Mouse (Mus musculus) heart, adult 2 months (tissue): ENCODE results near the gene Dzank1. TPM values are rescaled to one million over a fixed set of nuclear protein-coding genes. Genes with fewer than 3 reads are reported as not detected.
A peak's percentile ranks its signal among the peaks of the same experiment; 100 is the strongest.

ENCODE experiments used
- DNase-seq, 2 experiments: peaks; one replicate each; pipeline ENCODE4 v3.0.0; 2021
- H3K27ac ChIP-seq: fragments of 200-600 bp; 2 replicates; pipeline ENCODE4 v1.8.1; 2022
- H3K27me3 ChIP-seq: fragments of 200-500 bp; 2 replicates; pipeline ENCODE4 v1.6.1; 2012; ENCODE audit warnings: mild to moderate bottlenecking, low read length, inconsistent platforms, mixed read lengths; ENCODE audit not compliant: control insufficient read depth, insufficient read depth
- H3K36me3 ChIP-seq: fragments of 200-500 bp; 2 replicates; pipeline ENCODE4 v1.6.1; 2012; ENCODE audit warnings: low read length, inconsistent platforms; ENCODE audit not compliant: control insufficient read depth, insufficient read depth
- H3K4me1 ChIP-seq: fragments of 200-500 bp; 2 replicates; pipeline ENCODE4 v1.6.1; 2011; ENCODE audit warnings: low read length; ENCODE audit not compliant: control insufficient read depth, insufficient read depth
- H3K4me3 ChIP-seq: fragments of 200-600 bp; 2 replicates; pipeline ENCODE4 v1.8.1; 2022
- H3K79me2 ChIP-seq: fragments of 200-500 bp; replicated peaks from 2 replicates; pipeline ENCODE4 v1.6.1; 2012; ENCODE audit warnings: mild to moderate bottlenecking, inconsistent platforms, low read length, moderate library complexity, mixed read lengths; ENCODE audit not compliant: control insufficient read depth, insufficient read depth
- H3K9ac ChIP-seq: fragments of 200-500 bp; 2 replicates; pipeline ENCODE4 v1.6.1; 2012; ENCODE audit warnings: low read depth, mild to moderate bottlenecking, control low read depth, inconsistent platforms, low read length, mixed read lengths
- CTCF ChIP-seq: fragments of 200-600 bp; IDR thresholded peaks from 2 replicates; pipeline ENCODE4 v1.8.1; 2022; ENCODE audit warnings: antibody characterized with exemption, mild to moderate bottlenecking, moderate library complexity
- EP300 ChIP-seq: fragments of 200-500 bp; IDR thresholded peaks from 2 replicates; pipeline ENCODE4 v1.6.1; 2011; ENCODE audit warnings: low read depth, low read length, control low read depth; ENCODE audit not compliant: insufficient read depth
- POLR2A ChIP-seq: fragments of 200-500 bp; IDR thresholded peaks from 2 replicates; pipeline ENCODE4 v1.6.1; 2011; ENCODE audit warnings: mild to moderate bottlenecking, low read depth, low read length, control low read depth; ENCODE audit not compliant: insufficient read depth
- WGBS: fragments of 180-500 bp; shearing (Covaris S2); methylation state at CpG from one replicate; pipeline ENCODE4 v1.1.7; 2018; 5-methylcytosine and 5-hydroxymethylcytosine counted together
- intact Hi-C: fragments of 180-260 bp; cut with DNase I; formaldehyde crosslinking; loops from one replicate; pipeline ENCODE4 v1.15.1; 2025
- polyA plus RNA-seq: library from polyadenylated mRNA; depleted of rRNA; stranded (reverse); fragments of >200 nt; gene quantifications from 2 replicates; pipeline ENCODE4 v1.2.3, GENCODE M21; 2012
- total RNA-seq, 2 experiments: library from RNA; stranded (reverse); gene quantifications; 2 replicates each; pipeline ENCODE4 v1.2.3; 2021

Dzank1 gene
- total and polyA plus RNA-seq, 3 experiments = 0.49 to 0.66 (median 0.63) TPM

- WGBS = 96% methylated on average over 7 of the region's 7 CpGs
Observed at GRCm38 (mm10) chr2:144537123-144537522, 9.9 kb upstream of the Dzank1 start.

GRCm38 (mm10) chr2:144527821-144528174 lies 584 bp upstream of the Dzank1 start:
- DNase-seq = no peak
- under 1% methylated on average over 25 of the region's 25 CpGs for WGBS
- Histone ChIP-seq H3K27me3 (no peaks in the 10 kb centered on the region; the same call in 1 of the 2 replicates), H3K27ac (peak overlapping the region; percentile 97), H3K36me3 (no peaks in the 10 kb centered on the region; the same call in none of the 2 replicates), H3K9ac (peak overlapping the region; percentile 68), H3K4me1 (peaks cover 1% of the 10 kb centered on the region; the same call in 1 of the 2 replicates), H3K4me3 (peak overlapping the region; percentile 99), H3K79me2 (0 out of 2 replicates have a peak, but pooled peaks cover 2% of the 10 kb centered on the region)
- TF ChIP-seq EP300 (no peak), CTCF (no peak), POLR2A (no peak)
- intact Hi-C loops = loop anchor here (2.0 to 10.0 kb wide), 3 partner anchors 29 to 163 kb away; partner anchors contain the start of genes Kat14, Pet117 and Sec23b

More at GRCm38 (mm10) chr2:144537123-144537522, 9.9 kb upstream of the Dzank1 start:
- Histone ChIP-seq H3K79me2 (no peaks in the 10 kb centered on the region), H3K27me3 (no peaks in the 10 kb centered on the region), H3K9ac (no peak overlapping the region), H3K4me3 (no peak overlapping the region), H3K4me1 (no peaks in the 10 kb centered on the region), H3K27ac (no peak overlapping the region), H3K36me3 (peaks cover 20% of the 10 kb centered on the region)
- DNase-seq = no peak
- intact Hi-C loops = no loop called here
- TF ChIP-seq EP300 = no peak
- TF ChIP-seq POLR2A = no peak
- TF ChIP-seq CTCF = no peak

- H3K4me1 ChIP-seq = peaks cover 1% of the 10 kb centered on the region; the same call in 1 of the 2 replicates
- no peak for DNase-seq
- H3K36me3 ChIP-seq = no peaks in the 10 kb centered on the region; the same call in 1 of the 2 replicates
- intact Hi-C loops = loop anchor here (2.0 to 10.0 kb wide), 3 partner anchors 31 to 161 kb away; partner anchors contain the start of genes Kat14, Pet117 and Sec23b
- H3K27me3 ChIP-seq = no peaks in the 10 kb centered on the region; the same call in 1 of the 2 replicates
- no peak for TF ChIP-seq EP300
- TF ChIP-seq POLR2A = no peak
- no peak for TF ChIP-seq CTCF
- no peak overlapping the region for H3K9ac ChIP-seq
- H3K79me2 ChIP-seq = 0 out of 2 replicates have a peak, but pooled peaks cover 2% of the 10 kb centered on the region
- H3K4me3 ChIP-seq = no peak overlapping the region
- H3K27ac ChIP-seq = no peak overlapping the region
- 54% methylated on average over 10 of the region's 10 CpGs for WGBS
Observed at GRCm38 (mm10) chr2:144525856-144526255, 1.4 kb downstream of the Dzank1 start.

- Histone ChIP-seq H3K79me2 (no peaks in the 10 kb centered on the region), H3K27ac (no peak overlapping the region), H3K9ac (no peak overlapping the region), H3K27me3 (no peaks in the 10 kb centered on the region), H3K36me3 (no peaks in the 10 kb centered on the region), H3K4me3 (no peak overlapping the region), H3K4me1 (no peaks in the 10 kb centered on the region)
- intact Hi-C loops = loop anchor here (10.0 kb wide), 1 partner anchor 155 kb away; the partner anchor contains the start of genes Kat14 and Pet117
- DNase-seq = no peak
- TF ChIP-seq EP300 (no peak), POLR2A (no peak), CTCF (no peak)
- 52% methylated on average over 3 of the region's 3 CpGs for WGBS
Observed at GRCm38 (mm10) chr2:144519772-144520171, 7.4 kb downstream of the Dzank1 start.

- WGBS = 76% methylated on average over 3 of the region's 3 CpGs
- intact Hi-C loops = no loop called here
- Histone ChIP-seq H3K27ac (no peak overlapping the region), H3K27me3 (no peaks in the 10 kb centered on the region), H3K4me3 (no peak overlapping the region), H3K4me1 (no peaks in the 10 kb centered on the region), H3K9ac (no peak overlapping the region), H3K36me3 (no peaks in the 10 kb centered on the region), H3K79me2 (no peaks in the 10 kb centered on the region)
- TF ChIP-seq CTCF = no peak
- no peak for TF ChIP-seq POLR2A
- no peak for TF ChIP-seq EP300
- DNase-seq = no peak
Observed at GRCm38 (mm10) chr2:144514619-144515018, 12.6 kb downstream of the Dzank1 start.

GRCm38 (mm10) chr2:144502134-144502533 lies 25.1 kb downstream of the Dzank1 start:
- intact Hi-C loops = no loop called here
- Histone ChIP-seq H3K4me1 (no peaks in the 10 kb centered on the region), H3K79me2 (no peaks in the 10 kb centered on the region), H3K27me3 (no peaks in the 10 kb centered on the region), H3K36me3 (no peaks in the 10 kb centered on the region), H3K9ac (no peak overlapping the region), H3K4me3 (no peak overlapping the region), H3K27ac (no peak overlapping the region)
- TF ChIP-seq POLR2A (no peak), EP300 (no peak), CTCF (no peak)
- DNase-seq = no peak
- 73% methylated on average over 6 of the region's 6 CpGs for WGBS
